Mouse (Mus musculus) lung, postnatal 10 days (tissue): ENCODE data around the gene Arf6.
A peak's percentile ranks its signal among the peaks of the same experiment; 100 is the strongest.
"Not testable (repeated sequence)": the region's sequence is repeated elsewhere in the genome, so short reads cannot be mapped to it uniquely, and the experiment has no call there.

Source experiments
- DNase-seq: peaks from one replicate; pipeline ENCODE4 v3.0.0; 2021

The Arf6 gene

GRCm38 (mm10) chr12:69371854-69372671 lies at the start of gene Arf6, which contains the start of gene Gm9887:
Arf6 (plus strand) TSS chr12:69372150.
Gm9887 (minus strand) TSS chr12:69372458.
- peak; percentile 99 for DNase-seq

GRCm38 (mm10) chr12:69331187-69331586 lies 40.8 kb upstream of the Arf6 start:
- peak; percentile 20 for DNase-seq

GRCm38 (mm10) chr12:69332147-69332546 lies 39.8 kb upstream of the Arf6 start:
- DNase-seq = no peak

GRCm38 (mm10) chr12:69333547-69333946 lies 38.4 kb upstream of the Arf6 start:
- peak; percentile 54 for DNase-seq

- no peak for DNase-seq
Measured at GRCm38 (mm10) chr12:69349928-69350327, 22.0 kb upstream of the Arf6 start.

- DNase-seq = no peak
Measured at GRCm38 (mm10) chr12:69351685-69352084, 20.3 kb upstream of the Arf6 start.

DNA sequence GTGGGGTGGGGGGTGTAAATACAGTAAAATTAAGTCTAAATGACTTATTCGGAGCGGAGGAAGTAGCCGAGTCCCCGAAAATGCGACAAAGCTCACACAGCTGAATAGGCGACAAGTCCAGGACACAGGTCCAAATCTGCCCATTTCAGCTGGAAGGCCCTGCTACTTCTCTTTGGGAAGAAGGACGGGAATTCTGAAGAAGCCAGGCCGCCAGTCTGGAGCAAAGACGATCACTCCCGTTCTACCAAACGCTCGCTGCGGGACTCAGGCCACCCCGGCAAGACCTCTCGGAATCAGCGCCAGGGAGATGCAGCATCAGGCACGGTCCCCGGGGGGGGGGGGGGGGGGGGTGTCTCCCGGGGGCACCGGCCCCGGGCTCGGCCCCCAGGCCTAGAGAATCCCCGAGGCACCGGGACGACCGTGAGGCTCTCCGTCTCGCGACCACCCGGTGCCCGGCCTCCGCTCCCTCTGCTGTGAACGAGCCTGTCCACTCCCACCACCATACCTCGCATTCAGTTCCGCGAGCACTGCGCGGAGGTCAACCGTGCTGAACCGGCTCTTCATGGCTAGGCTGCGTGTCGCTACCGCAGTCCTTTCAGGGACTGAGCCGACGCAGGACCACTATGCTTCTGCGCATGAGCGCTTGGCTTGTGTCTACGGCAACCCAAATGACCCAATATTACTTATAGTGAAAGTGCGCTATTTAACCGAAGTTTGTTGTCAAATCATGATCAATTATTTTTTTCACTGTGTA lies 15.2 kb upstream of the Arf6 start, which contains the start of gene Nemf:
Nemf (minus strand) TSS at position 620 of the 754 bp plus-strand sequence.
- DNase-seq = peak; percentile 90

DNA sequence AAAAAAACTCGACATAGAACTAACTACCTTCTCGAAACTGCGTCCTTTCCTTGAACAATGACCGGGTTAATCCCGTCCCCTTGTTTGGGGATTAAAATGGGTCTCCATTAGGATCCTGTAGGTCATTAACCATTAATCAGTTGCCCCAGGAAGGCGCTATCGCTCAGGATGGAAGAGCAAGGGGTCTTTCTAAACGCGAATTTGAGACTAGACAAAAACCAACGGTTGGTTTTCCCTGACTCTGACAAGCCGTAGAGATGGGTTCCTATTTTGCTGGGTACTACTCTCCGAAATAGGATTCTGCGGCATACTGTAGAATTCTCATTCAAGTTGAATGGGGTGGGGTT lies 14.7 kb upstream of the Arf6 start:
- no peak for DNase-seq

- DNase-seq = peak; percentile 77
Measured at GRCm38 (mm10) chr12:69360655-69360996, 11.3 kb upstream of the Arf6 start.

DNA sequence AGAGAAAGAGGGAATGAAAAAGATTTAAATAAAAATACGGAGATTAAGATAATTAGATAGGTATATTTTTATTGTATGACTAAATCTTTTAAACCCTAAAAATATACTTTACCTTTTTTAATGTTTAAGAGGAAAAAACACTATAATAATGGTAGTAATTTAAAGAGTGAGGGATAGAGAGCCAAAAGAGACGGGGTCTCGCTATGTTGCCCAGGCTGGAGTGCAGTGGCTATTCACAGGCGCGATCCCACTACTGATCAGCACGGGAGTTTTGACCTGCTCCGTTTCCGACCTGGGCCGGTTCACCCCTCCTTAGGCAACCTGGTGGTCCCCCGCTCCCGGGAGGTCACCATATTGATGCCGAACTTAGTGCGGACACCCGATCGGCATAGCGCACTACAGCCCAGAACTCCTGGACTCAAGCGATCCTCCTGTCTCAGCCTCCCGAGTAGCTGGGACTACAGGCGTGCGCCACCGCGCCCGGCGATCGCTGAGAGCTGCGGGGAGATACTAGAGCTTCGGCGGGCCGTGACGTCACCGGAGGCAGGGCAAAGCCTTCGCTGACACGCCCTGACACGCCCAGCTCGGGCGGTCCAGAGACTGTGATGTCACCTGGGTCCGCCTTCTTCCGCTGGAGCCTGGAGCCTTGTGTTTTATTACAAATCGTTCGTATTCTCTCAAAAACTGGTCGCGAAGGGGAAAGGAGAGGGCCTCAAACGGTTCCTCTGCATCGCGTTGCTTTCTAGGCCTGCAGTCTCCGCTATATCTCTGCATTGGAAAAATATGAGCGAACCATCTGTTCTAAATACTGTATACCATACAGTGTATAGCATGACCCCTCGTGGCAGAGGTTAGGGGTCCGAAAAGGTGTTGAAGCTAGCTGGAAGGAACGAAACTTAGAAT lies 10.7 kb upstream of the Arf6 start:
- DNase-seq = peak; percentile 98

- DNase-seq = no peak
Measured at GRCm38 (mm10) chr12:69361919-69362318, 10.0 kb upstream of the Arf6 start.

GRCm38 (mm10) chr12:69362388-69362787 lies 9.6 kb upstream of the Arf6 start:
- no peak for DNase-seq

DNA sequence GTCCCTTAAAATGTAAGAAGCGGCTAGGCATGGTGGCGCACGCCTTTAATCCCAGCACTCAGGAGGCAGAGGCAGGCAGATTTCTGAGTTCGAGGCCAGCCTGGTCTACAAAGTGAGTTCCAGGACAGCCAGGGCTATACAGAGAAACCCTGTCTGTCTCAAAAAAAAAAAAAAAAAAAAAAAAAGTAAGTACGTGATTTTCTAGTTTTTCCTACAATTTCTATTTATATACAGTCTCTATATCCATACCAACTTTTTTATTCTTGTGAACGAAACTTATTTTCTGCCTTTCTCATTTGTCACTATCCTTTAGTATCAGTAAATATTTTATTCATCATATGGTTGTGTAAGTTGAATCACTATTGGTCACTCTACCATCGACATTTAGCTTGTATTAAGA lies 8.8 kb upstream of the Arf6 start:
- not testable (repeated sequence) for DNase-seq

- DNase-seq = peak; percentile 90
Measured at GRCm38 (mm10) chr12:69363899-69364762, 7.8 kb upstream of the Arf6 start.

DNA sequence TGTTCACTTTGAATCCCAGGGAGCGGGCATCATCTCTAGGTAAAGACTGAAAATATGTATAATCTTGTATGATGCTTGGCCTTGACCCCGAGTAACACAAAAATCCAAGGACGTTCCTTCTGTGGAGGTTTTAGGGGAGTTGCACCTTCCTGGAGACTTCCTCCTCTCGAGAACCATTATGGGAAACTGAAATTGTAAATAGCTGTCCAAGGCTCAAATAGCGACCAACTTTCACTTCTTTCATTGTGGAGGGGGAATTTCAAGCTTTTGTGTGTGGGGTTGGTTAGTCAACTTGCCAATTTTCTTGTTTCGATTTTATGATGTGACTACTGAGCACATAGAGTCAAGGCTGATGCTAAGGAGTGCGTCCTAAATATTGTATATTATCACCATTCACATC lies 6.2 kb upstream of the Arf6 start:
- no peak for DNase-seq

GRCm38 (mm10) chr12:69366424-69366823 lies 5.5 kb upstream of the Arf6 start:
- no peak for DNase-seq

GRCm38 (mm10) chr12:69367557-69367956 lies 4.4 kb upstream of the Arf6 start:
- no peak for DNase-seq

- no peak for DNase-seq
Measured at GRCm38 (mm10) chr12:69370936-69371335, 1.0 kb upstream of the Arf6 start.

DNA sequence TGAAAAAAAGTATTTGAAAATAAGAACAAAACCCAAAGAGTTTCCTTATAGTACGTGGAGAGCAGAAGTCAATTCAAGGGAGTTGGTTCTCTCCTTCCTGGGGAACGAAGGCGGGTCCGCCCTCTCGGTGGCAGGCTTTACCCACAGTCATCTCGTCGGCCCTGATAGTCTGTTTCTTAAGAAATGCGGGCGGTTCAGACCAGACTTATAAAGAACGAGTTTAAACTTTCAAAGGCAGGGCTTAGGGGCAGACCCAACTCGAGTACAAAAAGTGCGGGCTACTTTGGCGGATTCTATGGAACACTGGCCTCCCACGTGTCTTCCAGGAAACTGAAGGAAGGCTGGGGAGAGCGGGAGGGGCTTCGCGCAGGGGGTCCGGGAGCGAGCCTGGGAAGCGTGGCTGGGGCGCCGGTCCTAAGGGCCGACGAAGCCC lies 513 bp upstream of the Arf6 start:
- no peak for DNase-seq

GRCm38 (mm10) chr12:69372731-69373331 lies 881 bp downstream of the Arf6 start:
- peak; percentile 22 for DNase-seq
